ENCODE assay signal across 11 mouse cellular contexts in genomic region chr4:128907238-128907968, GRCm38 (mm10). TPM values are rescaled to one million over a fixed set of nuclear protein-coding genes. Genes with fewer than 3 reads are reported as not detected.
A peak's percentile ranks its signal among the peaks of the same experiment; 100 is the strongest.
DNase-seq lines count a peak whose midpoint lies in the region; ATAC-seq and TF ChIP-seq lines count a peak whose summit lies in the region.
"Had no signal": no experiment of that assay in that cellular context is flagged by ENCODE, and none has a peak within 500 bp of the region (broad histone marks: within the 10 kb centered on the region; RNA-seq: fewer than 3 reads in every experiment).

No protein-coding gene starts in this region.

- H3K9me3 ChIP-seq in neural tube, embryonic 11.5 days (ENCODE audit: control insufficient read depth, low read length): no peaks in the 10 kb centered on the region
- H3K9me3 ChIP-seq in limb, embryonic 13.5 days: no peaks in the 10 kb centered on the region
- no peaks in the 10 kb centered on the region for H3K9me3 ChIP-seq in stomach, postnatal 0 days (ENCODE audit: control insufficient read depth, low read length)
- no peaks in the 10 kb centered on the region for H3K9me3 ChIP-seq in midbrain, embryonic 13.5 days
- H3K9me3 ChIP-seq: midbrain, embryonic 12.5 days had no signal

- H3K27me3 ChIP-seq in neural tube, embryonic 11.5 days (ENCODE audit: control insufficient read depth, insufficient read depth, low read length): no peaks in the 10 kb centered on the region
- no peaks in the 10 kb centered on the region for H3K27me3 ChIP-seq in limb, embryonic 13.5 days
- no peaks in the 10 kb centered on the region for H3K27me3 ChIP-seq in stomach, postnatal 0 days (ENCODE audit: control insufficient read depth, insufficient read depth, low read length)
- no peaks in the 10 kb centered on the region for H3K27me3 ChIP-seq in midbrain, embryonic 13.5 days

- H3K4me3 ChIP-seq in neural tube, embryonic 11.5 days (ENCODE audit: low read depth, low read length): no peak overlapping the region
- no peak overlapping the region for H3K4me3 ChIP-seq in limb, embryonic 13.5 days
- no peak overlapping the region for H3K4me3 ChIP-seq in stomach, postnatal 0 days (ENCODE audit: low read depth, low read length)
- H3K4me3 ChIP-seq in midbrain, embryonic 13.5 days (replicated peaks): no peak overlapping the region
- H3K4me3 ChIP-seq: heart, adult 2 months; midbrain, embryonic 12.5 days had no signal

- H3K36me3 ChIP-seq in neural tube, embryonic 11.5 days (ENCODE audit: control insufficient read depth, insufficient read depth, low read length): 0 out of 2 replicates have a peak, but pooled peaks cover 3% of the 10 kb centered on the region
- H3K36me3 ChIP-seq in limb, embryonic 13.5 days: peaks cover 39% of the 10 kb centered on the region
- H3K36me3 ChIP-seq in stomach, postnatal 0 days (ENCODE audit: control insufficient read depth, insufficient read depth, low read length): no peaks in the 10 kb centered on the region; the same call in 1 of the 2 replicates
- peaks cover 36% of the 10 kb centered on the region for H3K36me3 ChIP-seq in midbrain, embryonic 13.5 days

- no peak for ATAC-seq in cerebellum, adult (ENCODE audit: insufficient number of reproducible peaks, low FRiP score, low TSS enrichment)
- no peak for ATAC-seq in neural tube, embryonic 11.5 days (ENCODE audit: insufficient read depth, low FRiP score, low TSS enrichment)
- ATAC-seq in limb, embryonic 13.5 days (ENCODE audit: low FRiP score, low read depth): no peak
- ATAC-seq in stomach, postnatal 0 days (ENCODE audit: low FRiP score, low TSS enrichment): 0 out of 2 replicates have a peak, but pooled peaks have one; percentile 51
- ATAC-seq in midbrain, embryonic 13.5 days: no peak

- no peak for TF ChIP-seq CTCF in stomach, postnatal 0 days (IDR thresholded peaks at IDR 0.05; ENCODE audit: low read depth)

- H3K9ac ChIP-seq in neural tube, embryonic 11.5 days (ENCODE audit: low read length): no peak overlapping the region
- H3K9ac ChIP-seq in limb, embryonic 13.5 days: 0 out of 2 replicates have a peak overlapping the region, but pooled peaks have one; percentile 3
- H3K9ac ChIP-seq in stomach, postnatal 0 days (ENCODE audit: low read length): no peak overlapping the region
- no peak overlapping the region for H3K9ac ChIP-seq in midbrain, embryonic 13.5 days (replicated peaks)
- H3K9ac ChIP-seq: midbrain, embryonic 12.5 days had no signal

- 0 out of 2 replicates have a peak overlapping the region, but pooled peaks have one; percentile 39 for H3K27ac ChIP-seq in neural tube, embryonic 11.5 days (ENCODE audit: low read depth, low read length)
- no peak overlapping the region; the same call in 1 of the 2 replicates for H3K27ac ChIP-seq in limb, embryonic 13.5 days
- no peak overlapping the region for H3K27ac ChIP-seq in stomach, postnatal 0 days (replicated peaks)
- no peak overlapping the region for H3K27ac ChIP-seq in midbrain, embryonic 13.5 days
- H3K27ac ChIP-seq: heart, adult 2 months had no signal

- peak; percentile 41 for DNase-seq in cerebellum, adult 11 months
- no peak for DNase-seq in neural tube, embryonic 11.5 days (ENCODE audit: low spot score)
- DNase-seq in neural tube, embryonic 10.5 days (ENCODE audit: extremely low spot score, low spot score): no peak
- peak; percentile 28 for DNase-seq in stomach, postnatal 0 days (ENCODE audit: low spot score)
- DNase-seq in embryo, embryonic 10.5 days (ENCODE audit: low spot score): no peak
- DNase-seq: heart, adult 2 months had no signal

- peaks cover 23% of the 10 kb centered on the region for H3K4me1 ChIP-seq in neural tube, embryonic 11.5 days (ENCODE audit: control insufficient read depth, insufficient read depth, low read length)
- H3K4me1 ChIP-seq in limb, embryonic 13.5 days: peaks cover 44% of the 10 kb centered on the region
- 0 out of 2 replicates have a peak, but pooled peaks cover 2% of the 10 kb centered on the region for H3K4me1 ChIP-seq in stomach, postnatal 0 days (replicated peaks; ENCODE audit: control insufficient read depth, insufficient read depth)
- peaks cover 20% of the 10 kb centered on the region for H3K4me1 ChIP-seq in midbrain, embryonic 13.5 days (replicated peaks)

- no peak overlapping the region for H3K4me2 ChIP-seq in neural tube, embryonic 11.5 days (ENCODE audit: low read depth)
- no peak overlapping the region for H3K4me2 ChIP-seq in limb, embryonic 13.5 days (replicated peaks)
- H3K4me2 ChIP-seq in stomach, postnatal 0 days (replicated peaks; ENCODE audit: low read depth): no peak overlapping the region
- no peak overlapping the region for H3K4me2 ChIP-seq in midbrain, embryonic 13.5 days (replicated peaks)
- H3K4me2 ChIP-seq: liver, embryonic 11.5 days; midbrain, embryonic 12.5 days had no signal

- 72% methylated on average over 12 of the region's 12 CpGs for WGBS in neural tube, embryonic 11.5 days
- 68% methylated on average over 12 of the region's 12 CpGs for WGBS in limb, embryonic 13.5 days
- 55% methylated on average over 12 of the region's 12 CpGs for WGBS in stomach, postnatal 0 days
- 70% methylated on average over 12 of the region's 12 CpGs for WGBS in midbrain, embryonic 13.5 days

- TF ChIP-seq EP300 in stomach, postnatal 0 days (optimal IDR thresholded peaks at IDR 0.05): no peak

RNA-seq across cellular contexts. Expression of gene Trim62, which starts 24.0 kb away (rescaled TPM):
- 20.6 and 21.8 TPM in 2 replicates for polyA plus RNA-seq in neural tube, embryonic 11.5 days (2014; fragmentation: Nextera tagmentation; extraction: Ambion mirVana)
- 6.7 and 7.6 TPM in 2 replicates for polyA plus RNA-seq in limb, embryonic 13.5 days (2015; fragmentation: Nextera tagmentation; extraction: Ambion mirVana)
- polyA plus RNA-seq in stomach, postnatal 0 days (2015; fragmentation: Nextera tagmentation; extraction: Ambion mirVana): 2.6 and 3.5 TPM in 2 replicates
- 11.3 and 15.9 TPM in 2 replicates for polyA plus RNA-seq in midbrain, embryonic 13.5 days (2015; fragmentation: Nextera tagmentation; extraction: Ambion mirVana)

RNA-seq across cellular contexts. Expression of gene Azin2, which starts 54.8 kb away (rescaled TPM):
- 12.9 and 14.6 TPM in 2 replicates for polyA plus RNA-seq in neural tube, embryonic 11.5 days (2014; fragmentation: Nextera tagmentation; extraction: Ambion mirVana)
- 31.9 and 32.3 TPM in 2 replicates for polyA plus RNA-seq in limb, embryonic 13.5 days (2015; fragmentation: Nextera tagmentation; extraction: Ambion mirVana)
- polyA plus RNA-seq in stomach, postnatal 0 days (2015; fragmentation: Nextera tagmentation; extraction: Ambion mirVana): 10.8 and 12.3 TPM in 2 replicates
- 17.4 and 21.3 TPM in 2 replicates for polyA plus RNA-seq in midbrain, embryonic 13.5 days (2015; fragmentation: Nextera tagmentation; extraction: Ambion mirVana)

Comparison
In these comparisons a context has a peak if more than half of its experiments do, and no peak if none do; other contexts are left out.
1. DNase-seq: peak in cerebellum, adult 11 months (single experiment) and stomach, postnatal 0 days (single experiment); none in neural tube, embryonic 11.5 days (single experiment), neural tube, embryonic 10.5 days (single experiment) and embryo, embryonic 10.5 days (single experiment).